Mouse (Mus musculus) B cell, adult 2 months (primary cell): ENCODE results near the gene Syt9.
A peak's percentile ranks its signal among the peaks of the same experiment; 100 is the strongest.

Source experiments
- DNase-seq, 2 experiments: peaks; one replicate each; pipeline ENCODE4 v3.0.0; 2022

The Syt9 gene

DNA sequence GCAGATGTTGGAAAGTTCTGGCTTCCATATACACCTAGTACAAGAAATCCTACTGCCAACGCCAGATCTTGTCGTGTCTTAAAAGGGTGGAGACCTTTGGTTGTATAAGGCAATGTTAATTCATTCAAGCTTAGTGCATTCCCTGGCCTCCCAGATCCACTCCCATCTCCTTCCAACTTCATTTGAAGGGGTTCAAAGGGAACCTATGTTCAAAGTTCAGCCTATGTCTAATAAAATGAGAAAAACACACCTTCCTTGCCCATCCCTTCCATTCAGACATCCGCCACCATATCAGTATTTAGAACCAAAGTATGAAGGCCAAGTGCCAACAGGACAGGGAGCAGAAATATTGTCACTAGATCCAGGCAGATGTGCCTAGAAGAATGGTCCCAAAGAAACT, 177.3 kb downstream of the Syt9 start:
- no peak for DNase-seq

- no peak for DNase-seq
These were observed 182.9 kb downstream of the Syt9 start for GRCm38 (mm10) chr7:107553461-107553860.

GRCm38 (mm10) chr7:107555906-107556305, 185.4 kb downstream of the Syt9 start:
- peak; percentile 37 to 45 for DNase-seq

DNA sequence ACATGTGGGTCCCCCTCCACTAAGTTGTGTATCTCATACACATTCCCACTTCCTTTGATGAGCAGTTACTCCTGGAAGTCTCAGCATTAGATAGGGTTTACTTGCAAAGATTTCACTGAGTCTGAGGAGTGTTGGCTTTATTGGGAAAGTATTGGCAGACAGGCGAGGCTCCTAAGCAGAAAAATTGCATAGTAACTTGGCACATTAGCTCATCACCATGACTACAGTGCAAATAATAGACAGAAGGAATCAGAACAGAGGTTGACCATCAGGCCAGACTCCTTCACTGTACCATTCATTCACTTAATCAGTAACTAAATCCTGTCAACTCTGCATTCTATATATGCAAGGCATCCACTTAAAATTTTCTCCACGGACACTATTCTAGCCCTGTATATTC, 190.1 kb downstream of the Syt9 start:
- DNase-seq: no peak

DNA sequence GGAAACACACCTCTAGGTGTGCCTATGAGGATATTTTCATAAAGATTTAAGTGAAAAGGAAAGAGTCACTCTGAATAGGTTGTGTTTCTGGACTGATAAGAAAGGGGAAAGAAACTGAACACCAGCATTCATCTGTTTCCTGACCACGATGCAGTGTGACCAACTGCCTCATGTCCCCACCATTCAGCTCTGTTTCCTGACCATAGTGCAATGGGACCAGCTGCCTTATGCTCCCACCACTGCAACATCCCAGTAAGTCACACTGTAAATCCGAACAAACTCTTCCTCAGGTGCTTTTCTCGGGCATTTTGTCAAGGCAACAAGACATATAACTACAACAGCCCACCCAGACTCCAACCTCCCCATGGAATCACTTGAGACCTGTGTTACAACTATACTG, 191.1 kb downstream of the Syt9 start:
- no peak for DNase-seq

GRCm38 (mm10) chr7:107563727-107564126, 193.2 kb downstream of the Syt9 start:
- no peak for DNase-seq

GRCm38 (mm10) chr7:107567261-107567671, 196.7 kb downstream of the Syt9 start, which contains the start of gene Olfml1:
Gene Olfml1 (plus strand): TSS chr7:107567446.
- no peak for DNase-seq

GRCm38 (mm10) chr7:107567674-107568073, 197.1 kb downstream of the Syt9 start:
- DNase-seq: no peak

DNA sequence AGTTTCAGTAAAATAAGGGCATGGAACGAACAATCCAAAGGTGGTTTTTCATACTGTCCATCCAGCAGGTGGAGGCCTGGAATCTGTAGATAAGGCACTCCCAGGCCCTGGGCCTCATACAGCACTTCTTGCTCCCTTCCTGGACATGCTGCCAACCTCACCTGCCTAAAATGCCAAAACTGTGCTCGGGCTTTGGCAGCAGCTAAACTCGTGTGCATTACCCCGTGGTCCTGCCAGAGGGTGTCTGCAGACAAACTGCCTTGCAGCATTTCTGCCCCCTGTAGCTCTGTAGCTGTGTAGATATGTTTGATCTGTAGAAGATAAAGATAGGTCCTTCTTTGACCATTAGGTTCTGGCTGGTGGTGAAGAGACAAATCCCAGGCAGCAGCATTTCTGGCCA, 198.4 kb downstream of the Syt9 start:
- no peak for DNase-seq

DNA sequence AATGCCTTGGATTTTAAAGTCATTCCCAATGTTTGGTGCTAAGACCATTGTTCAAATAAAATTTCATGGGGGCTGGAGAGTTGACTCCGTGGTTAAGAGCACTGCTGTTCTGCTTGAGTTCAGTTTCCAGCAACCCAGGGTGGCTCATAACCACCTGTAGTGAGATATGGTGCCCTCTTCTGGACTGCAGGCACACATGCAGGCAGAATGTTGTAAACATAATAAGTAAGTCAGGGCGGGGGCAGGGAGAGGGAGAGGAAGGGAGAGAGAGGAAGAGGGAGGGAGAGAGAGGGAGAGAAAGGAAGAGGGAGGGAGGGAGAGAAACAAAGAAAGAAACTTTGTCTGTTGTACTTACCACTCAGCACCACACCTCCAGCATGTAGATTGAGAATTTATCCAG, 203.3 kb downstream of the Syt9 start:
- DNase-seq: peak; percentile 10 to 18

- DNase-seq: no peak
These were observed 203.7 kb downstream of the Syt9 start for GRCm38 (mm10) chr7:107574276-107574675.

GRCm38 (mm10) chr7:107592641-107593040, 222.1 kb downstream of the Syt9 start:
- no peak for DNase-seq

DNA sequence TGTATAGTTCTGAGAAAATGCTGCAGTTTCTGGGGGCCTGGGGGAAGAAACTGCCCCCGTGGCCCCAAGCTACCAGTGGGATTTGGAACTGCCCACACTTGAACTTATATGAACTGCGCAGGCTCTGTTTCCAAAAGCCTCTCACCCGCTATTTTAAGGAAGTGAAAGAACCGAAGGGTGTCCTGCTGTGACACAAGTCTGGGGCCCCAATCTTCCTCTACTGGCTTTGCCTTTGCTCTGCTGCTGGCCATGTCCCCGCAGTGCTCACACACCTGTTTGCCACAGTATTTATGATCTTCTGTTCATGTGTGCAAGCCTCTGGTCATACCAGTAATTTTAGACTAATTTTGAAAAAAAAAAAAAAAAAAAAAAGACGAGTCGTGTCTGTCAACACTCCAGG, 223.4 kb downstream of the Syt9 start:
- DNase-seq: peak; percentile 66 to 73

DNA sequence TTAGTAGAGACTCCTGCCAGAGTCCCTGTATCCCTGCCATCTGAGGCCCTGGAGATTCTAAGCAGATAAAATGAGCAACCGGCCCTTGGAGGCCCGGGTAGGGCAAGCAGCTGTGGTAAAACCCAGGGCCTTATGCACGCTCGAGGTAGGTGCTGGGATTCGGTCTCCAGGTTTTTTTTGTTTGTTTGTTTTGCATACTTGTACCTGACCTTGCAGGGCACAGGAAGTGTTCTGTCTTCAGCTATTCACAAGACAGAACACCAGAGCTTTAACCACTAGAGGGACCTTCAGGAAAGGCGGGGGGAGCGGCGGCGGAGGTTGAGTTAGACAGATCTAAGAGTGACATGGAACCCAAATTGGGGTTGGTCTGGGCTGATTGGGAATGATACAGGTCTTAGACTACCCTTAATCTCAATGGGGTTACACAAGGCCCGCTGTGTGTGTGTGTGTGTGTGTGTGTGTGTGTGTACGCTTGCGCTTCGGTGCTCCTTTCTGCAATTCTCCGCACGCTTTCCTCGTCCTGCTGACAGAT, 223.9 kb downstream of the Syt9 start:
- peak; percentile 78 to 81 for DNase-seq

GRCm38 (mm10) chr7:107594857-107595402, 224.4 kb downstream of the Syt9 start, which contains the start of gene Ppfibp2:
Gene Ppfibp2 (plus strand): TSS chr7:107595207.
- peak; percentile 95 to 96 for DNase-seq

DNA sequence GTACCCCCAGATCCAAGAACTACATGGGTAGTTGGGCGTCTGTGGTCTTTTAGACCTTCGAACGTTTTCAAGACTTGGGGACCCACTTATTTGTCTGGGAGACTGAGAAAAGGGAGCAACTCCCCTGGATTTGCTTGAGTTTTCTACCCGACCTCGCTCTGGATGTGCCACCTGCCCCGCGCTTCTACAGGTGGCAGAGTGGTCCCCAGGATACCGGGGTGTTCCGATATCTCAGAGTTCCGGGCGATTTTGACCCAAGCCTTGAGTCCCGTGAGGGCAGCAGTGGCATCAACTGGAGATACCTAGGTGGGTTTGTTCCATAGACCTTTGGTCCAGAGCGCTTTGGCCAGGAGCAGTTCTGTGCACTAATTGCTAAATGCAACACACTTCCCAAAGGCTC, 224.9 kb downstream of the Syt9 start:
- no peak for DNase-seq

DNA sequence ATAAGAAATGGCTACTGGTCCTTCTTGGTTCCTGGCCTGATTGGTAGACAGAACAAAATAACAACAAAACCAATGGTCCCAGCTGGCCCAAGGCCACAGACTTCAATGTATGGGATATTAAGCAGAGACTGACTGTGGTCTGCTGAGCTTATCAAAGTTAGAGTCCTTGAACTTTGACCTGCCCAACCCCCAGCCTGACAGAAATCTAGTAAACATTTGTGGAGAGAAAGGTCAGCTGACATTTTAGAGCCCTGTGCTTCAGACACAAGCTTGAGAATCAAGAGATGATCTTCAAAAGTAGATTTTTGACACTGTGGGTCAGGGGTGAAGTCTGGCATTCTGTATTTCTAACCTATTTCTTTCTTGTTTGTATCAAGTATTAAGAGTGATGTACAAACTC, 226.2 kb downstream of the Syt9 start:
- DNase-seq: no peak

GRCm38 (mm10) chr7:107597956-107598355, 227.4 kb downstream of the Syt9 start:
- DNase-seq: no peak
